Mouse (Mus musculus): Measurements from ENCODE around the gene Rftn2.
A peak's percentile ranks its signal among the peaks of the same experiment; 100 is the strongest.

The Rftn2 gene

DNA sequence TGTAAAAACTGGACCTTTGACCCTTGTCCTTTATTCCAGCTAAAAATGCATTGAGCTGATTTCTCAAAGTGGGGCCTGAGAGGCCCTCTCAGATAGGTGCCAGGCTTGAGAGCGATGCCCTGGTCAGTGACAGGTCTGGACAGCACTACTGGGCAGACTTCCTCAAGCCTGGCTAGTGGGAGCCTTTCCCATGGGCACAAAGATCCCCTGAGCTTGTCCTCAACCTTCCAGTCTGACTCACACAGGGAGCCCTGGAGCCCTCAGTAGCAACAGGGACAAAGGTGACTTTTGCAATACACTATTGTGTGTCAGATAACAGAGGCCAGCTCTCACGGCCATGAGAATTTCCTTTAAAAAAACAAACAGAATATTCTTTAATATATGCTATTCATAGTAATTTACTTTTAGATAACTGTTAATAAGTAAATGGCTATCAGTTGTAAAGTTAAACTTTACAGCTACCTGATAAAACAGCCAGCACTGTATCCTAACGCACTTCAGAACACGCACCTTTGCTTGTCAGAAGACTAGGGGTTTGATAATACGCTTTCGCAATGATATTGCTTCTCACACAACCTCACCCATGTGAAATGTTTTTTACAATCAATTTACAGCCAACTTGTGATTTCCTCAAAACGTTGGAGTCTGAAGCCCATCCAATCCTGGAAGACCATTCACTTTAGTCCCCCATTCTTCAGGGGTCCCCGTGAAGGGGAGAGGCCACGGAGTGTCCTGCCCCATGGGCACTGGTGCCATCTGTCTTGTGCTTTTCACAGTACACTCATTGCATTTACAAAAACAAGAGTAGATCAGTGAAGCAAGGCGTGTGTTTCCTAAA is 52.6 kb downstream of the Rftn2 start:
- no peak for DNase-seq (ENCODE audit: low read depth in 1 of 2, low spot score in 2 of 2)

DNA sequence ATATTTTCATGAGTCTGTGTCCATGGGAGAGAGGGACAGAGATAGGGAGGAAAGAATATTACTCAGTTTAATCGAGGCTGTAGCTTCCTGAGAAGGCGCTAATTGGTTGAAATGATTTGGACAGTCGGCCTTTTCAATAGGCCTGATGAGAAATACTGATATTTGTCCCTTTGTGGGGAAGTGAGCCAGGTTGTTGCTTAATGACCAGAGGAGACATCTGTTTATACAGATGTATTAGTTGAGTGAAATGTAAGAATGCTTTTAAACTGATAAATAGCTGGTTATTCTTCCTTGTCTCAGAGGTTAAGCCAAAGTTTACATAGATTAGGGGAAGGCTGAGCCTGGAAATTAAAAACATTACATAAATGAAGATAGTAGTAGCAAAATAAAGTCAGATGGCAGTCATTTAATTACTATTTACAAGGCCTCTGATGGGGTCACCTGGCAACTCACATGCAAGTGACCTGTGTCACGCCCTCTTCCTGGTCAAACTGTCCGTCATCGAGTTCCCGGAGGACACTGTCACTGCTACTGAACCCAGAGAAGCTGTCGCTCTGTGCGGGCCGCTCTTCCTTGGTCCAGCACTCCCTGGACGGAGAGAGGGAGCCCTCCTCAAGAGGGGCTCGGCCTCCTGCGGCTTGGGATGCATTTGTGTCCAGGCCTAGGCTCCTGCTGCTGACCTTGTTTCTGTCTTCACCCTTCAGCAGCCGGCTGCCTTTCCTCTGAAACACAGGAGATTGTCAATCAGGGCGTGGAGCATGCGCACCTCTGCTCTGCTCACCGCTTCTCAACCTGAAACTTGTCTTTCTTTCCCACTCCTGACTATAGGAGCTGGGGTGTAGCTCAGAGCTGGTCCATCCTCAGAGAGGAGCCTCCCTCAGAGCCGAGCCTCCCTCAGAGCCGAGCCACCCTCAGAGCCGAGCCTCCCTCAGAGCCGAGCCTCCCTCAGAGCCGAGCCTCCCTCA is 54.9 kb downstream of the Rftn2 start:
- DNase-seq (ENCODE audit: low read depth in 1 of 2, low spot score in 2 of 2), result no peak

DNA sequence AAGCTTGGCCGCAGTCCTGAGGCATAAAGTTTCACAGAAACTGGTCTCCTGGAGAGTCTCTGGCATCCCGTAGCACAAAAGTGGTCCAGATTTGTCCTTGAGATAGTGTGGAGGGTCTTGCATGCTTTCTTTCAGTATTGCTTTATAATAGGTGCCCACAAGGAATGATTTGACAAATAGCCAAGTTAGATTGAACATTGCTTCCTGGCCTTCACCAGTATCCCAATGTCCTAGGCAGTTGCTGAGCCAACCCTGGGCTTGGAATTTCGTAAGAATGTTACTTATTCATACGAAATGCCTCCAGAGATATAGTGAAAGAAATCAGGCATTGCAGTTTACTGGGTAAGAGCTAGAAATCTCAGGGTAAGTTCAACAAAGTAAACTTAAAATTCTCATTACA is 58.0 kb downstream of the Rftn2 start:
- DNase-seq (ENCODE audit: low read depth in 1 of 2, low spot score in 2 of 2), result no peak

DNA sequence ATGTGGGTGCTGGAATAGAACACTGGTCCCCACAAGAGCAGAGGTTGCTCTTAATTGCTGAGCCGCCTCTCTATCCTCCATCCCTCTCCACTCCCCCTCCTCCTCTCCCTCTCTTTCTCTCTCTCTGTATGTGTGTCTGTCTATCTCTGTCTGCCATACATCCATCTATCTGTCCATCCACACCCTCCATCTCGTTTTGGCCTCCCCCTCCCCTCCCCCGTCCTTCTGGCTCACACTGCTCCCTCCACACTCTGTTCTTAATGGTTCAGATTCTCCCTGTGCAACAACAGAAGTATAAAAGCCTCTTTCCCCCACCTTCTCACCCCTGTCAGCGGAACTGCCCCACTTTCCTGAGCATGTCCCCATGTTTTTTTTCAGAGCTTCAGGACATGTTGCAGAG is 59.0 kb downstream of the Rftn2 start:
- no peak for DNase-seq (ENCODE audit: low read depth in 1 of 2, low spot score in 2 of 2)

DNA sequence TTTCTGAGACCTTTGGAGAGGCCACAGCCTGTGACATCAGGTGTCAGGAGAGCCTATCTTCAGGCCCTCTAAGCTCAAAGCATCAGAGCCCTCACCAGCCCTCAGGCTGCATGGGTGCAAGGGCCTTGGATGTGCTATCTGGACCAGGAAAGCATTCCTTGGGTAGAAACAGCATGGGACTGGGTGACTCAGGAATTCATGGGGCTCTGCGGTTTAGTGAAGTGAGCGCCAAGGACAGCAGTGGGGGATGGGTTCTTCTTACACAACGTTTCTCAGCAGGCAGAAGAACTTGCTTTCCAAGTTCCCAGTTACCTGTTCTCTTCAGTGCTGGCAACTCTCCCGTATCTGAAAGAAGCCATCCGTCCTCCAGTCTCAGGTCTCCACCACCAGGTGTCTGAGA is 62.6 kb downstream of the Rftn2 start:
- no peak for DNase-seq (ENCODE audit: low read depth in 1 of 2, low spot score in 2 of 2)

DNA sequence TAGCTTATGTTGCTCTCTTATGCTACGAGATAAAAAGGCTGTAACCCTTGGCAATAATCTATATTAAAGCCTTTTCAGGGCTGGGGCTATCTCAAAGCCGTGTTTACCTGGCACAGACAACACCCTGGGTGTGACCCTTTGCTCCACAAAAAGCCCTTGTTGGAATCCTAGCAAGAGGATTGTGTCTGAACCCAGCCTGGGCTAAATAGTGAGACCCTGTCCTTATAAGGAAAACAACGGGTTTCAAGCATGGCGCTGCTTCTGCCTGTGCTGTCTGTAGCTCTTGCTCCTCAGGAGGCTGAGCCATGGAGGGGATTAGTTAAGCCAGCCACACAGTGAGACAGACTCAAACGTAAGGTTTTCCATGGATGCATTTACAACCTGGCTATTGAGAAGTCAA is 63.8 kb downstream of the Rftn2 start:
- DNase-seq (ENCODE audit: low read depth in 1 of 2, low spot score in 2 of 2), result no peak

DNA sequence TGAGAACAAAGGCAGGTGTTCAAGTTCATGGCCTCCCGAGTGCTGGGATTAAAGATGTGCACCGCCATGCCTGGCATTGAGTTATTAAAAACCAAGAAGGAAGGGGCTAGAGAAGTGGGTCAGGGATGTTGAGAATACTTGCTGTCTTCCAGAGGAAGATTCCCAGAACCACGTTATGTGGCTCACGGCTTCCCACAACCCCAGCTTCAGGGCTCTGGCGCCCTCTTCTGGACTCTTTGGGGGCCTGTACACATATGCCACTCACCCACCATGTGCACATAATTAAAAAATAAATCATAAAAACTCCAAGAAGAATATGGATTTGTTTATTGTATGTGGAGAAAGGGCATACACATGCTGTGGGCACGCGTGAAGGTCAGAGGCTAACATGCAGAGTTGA is 64.7 kb downstream of the Rftn2 start:
- DNase-seq (ENCODE audit: low read depth in 1 of 2, low spot score in 2 of 2), result no peak

DNA sequence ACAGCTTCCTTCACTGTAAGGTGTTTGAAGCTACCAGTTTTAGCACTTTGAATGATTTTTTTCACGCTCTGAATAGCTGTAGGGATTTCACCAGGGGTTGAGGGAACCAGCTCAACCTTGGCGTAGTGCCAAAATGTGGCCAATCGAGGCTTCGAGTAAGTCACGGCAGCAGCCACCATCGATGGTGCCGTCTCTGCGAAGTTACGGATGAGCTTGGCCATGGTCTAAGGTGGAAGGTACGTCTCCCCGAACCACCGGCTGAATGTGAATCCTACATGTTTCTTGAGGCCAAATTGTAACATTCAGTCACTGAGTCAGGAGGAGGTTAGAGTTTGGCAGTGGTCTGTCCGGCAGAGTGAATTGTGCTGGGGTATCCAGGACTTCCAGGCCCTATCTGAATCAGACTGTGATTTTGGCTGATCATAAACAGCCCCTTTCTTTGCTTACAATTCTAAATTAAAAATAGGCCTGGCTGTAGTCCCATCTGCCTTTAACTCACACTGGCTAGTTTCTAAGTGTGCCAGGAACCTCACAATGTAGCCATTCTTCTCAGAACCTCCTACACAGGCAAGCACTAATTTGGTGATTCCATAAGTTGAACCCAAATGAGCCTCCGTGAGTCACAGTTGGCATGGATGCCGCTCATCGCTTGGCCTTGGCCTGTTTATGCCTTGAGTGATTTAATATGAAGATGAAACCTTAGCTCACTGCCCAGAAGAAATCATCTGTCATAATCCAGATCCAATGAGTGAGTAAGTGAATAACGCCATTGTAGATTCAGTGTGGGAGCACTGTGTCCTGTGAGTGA is 65.5 kb downstream of the Rftn2 start:
- DNase-seq (ENCODE audit: low read depth in 1 of 2, low spot score in 2 of 2), result no peak

DNA sequence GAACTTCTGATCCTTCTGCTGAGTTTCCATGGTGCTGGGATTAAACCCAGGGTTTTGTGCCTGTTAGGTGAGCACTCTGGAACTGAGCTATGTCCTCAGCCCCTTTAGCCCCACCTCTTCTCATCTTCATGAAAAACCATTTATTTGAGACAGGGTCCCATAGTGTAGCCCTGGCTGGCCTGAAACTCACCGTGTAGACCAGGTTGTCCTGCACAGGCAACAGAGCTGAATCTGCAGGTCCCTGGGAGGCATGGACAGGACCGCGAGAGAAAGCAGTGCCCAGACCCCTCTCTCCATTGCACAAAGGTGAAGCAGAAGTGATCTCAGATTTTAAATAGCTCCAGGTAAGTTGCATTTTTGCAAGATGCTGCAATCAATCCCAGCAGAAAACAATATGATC is 66.4 kb downstream of the Rftn2 start:
- DNase-seq (ENCODE audit: low read depth in 1 of 2, low spot score in 2 of 2), result no peak

DNA sequence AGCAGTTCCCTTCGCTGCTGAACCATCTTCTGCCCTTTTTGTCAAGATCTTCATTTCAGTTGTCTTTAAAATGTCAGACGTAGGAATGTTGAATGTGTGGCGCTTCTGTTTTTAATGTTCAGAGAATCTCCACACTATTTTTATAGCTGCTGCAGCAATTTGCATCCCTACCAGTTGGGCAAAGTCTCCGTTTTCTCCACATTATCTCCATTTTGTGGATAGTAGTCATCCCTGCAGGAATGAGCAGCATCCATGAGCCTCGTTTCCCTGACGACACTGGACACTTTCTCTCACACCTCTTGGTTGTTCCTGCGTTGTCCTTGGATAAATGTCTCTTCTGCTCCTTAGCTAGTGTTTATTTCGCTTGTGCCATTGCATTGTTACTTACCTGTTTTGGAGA is 67.8 kb downstream of the Rftn2 start:
- DNase-seq (ENCODE audit: low read depth in 1 of 2, low spot score in 2 of 2), result no peak

DNA sequence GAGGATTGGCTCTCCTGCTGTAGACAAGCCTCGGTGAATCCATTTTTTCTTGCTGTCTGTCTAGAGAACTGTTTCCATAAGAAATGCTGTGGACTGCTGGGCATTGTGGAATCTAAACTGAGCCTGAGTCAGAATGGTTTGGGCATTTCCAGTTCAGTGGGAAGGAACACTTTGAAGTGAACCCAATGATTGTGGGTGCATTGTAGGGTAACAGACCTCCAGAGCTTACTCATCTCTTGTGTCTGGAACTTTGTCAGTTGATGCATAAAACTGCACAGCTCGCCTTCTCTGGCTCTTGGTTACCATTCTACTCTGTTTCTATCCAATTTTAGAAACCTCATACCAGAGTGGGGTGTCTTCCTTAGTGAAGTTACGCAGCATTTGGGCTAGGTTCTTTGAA is 68.4 kb downstream of the Rftn2 start:
- no peak for DNase-seq (ENCODE audit: low read depth in 1 of 2, low spot score in 2 of 2)

DNA sequence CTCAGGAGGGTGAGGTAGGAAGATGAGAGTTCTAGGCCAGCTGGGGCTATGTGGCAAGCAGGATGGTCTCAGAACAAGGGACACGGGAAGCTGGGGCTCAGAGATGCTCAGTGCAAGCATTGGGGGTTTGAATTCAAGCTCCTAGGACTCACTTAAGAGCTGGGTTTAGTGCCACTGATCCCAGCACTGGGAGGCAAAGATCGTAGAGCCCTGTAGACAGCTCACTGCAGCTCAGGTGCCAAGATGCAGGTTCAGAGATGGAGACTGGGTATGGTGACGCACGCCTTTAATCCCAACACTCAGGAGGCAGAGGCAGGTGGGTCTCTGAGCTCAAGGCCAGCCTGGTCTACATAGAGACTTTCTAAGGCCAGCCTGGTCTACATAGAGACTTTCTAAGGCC is 69.3 kb downstream of the Rftn2 start:
- no peak for DNase-seq (ENCODE audit: low read depth in 1 of 2, low spot score in 2 of 2)

DNA sequence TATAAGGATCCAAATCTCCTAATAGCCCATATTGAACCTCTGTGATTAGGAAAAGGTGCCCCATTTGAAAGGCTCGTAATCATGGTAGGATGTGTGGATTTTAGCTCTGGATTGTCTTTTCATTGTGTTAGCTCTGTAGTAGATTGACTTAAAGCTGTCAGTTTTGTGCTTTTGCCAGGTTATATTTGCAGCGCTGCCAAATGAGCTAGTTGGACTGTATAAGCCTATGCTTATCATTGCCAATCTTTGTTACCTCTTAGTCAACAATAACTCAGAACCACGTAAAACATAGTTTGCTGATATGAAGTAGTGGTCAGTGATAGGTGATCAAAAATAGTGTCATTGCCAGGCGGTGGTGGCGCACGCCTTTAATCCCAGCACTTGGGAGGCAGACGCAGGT is 81.0 kb downstream of the Rftn2 start:
- DNase-seq (ENCODE audit: low read depth in 1 of 2, low spot score in 2 of 2), result no peak

DNA sequence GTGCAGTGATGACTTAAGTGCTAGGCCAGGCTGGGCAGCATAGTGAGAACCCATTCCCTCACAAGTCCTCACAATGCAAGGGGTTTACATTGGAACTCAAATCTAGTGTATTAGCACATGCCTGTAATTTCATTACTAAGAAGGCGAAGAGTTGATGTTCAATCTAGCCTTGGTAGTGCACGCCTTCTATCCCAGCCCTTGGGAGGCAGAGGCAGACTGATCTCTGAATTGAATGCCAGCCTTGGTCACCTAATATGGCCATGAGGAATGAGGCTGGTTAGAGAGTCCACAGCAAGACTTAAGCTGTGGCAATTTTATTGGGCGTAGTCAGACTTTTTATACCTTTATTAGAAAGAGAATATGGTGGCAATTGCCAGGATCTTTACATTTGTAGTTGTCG is 82.2 kb downstream of the Rftn2 start:
- DNase-seq (ENCODE audit: low read depth in 1 of 2, low spot score in 2 of 2), result no peak

DNA sequence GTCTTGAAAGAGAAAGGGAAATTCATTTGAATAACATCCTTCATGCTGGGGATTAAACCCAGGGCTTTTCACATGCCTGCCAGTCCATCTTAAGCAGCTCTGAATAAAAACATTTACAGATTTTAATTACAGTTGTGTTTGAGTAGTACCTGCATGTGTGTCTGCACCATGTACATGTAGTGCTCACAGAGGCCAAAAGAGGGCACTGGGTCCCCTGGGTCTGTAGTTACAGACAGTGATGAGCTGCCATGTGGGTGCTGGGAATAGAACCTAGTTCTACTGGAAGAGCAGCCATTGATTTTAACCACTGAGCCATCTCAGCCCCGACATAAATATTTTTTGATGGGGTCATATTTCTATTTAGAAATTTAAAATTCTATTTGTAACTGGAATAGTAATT is 90.7 kb downstream of the Rftn2 start:
- no peak for DNase-seq (ENCODE audit: low read depth in 1 of 2, low spot score in 2 of 2)

DNA sequence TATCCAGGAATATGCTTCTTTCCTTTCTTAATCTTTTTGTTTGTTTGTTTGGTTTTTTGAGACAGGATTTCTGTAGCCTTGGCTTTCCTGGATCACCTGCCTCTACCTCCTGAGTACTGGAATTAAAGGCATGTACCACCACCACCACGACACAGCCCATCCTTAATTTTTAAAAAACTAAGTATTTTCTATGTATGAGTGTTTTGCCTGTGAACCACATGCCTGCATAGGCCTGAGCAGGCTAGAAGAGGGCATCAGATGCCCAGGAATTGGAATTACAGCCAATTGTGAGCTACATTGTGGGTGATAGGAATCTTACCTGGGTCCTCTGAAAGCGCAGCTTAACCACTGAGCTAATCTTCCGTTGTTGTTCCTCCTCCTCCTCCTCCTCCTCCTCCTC is 92.3 kb downstream of the Rftn2 start:
- DNase-seq (ENCODE audit: low read depth in 1 of 2, low spot score in 2 of 2), result no peak

DNA sequence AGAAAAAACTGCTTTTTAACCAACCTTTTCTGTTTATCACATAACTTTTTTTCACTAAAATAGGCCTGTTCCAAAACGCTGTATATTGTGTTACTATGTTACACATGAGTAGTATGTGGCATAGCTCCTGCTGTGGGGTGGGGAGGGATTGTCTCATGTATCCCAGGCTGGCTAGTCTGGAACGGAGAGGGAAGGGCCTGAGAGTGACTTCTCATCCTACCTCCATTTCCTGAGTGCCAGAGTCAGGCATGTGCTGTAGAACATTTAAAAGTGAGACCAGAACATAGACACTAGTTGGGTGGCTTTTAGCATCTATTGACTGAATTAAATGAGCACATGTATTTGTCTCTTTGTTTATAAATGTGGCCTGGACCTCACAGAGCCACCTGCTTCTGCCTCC is 93.4 kb downstream of the Rftn2 start:
- DNase-seq (ENCODE audit: low read depth in 1 of 2, low spot score in 2 of 2), result no peak

DNA sequence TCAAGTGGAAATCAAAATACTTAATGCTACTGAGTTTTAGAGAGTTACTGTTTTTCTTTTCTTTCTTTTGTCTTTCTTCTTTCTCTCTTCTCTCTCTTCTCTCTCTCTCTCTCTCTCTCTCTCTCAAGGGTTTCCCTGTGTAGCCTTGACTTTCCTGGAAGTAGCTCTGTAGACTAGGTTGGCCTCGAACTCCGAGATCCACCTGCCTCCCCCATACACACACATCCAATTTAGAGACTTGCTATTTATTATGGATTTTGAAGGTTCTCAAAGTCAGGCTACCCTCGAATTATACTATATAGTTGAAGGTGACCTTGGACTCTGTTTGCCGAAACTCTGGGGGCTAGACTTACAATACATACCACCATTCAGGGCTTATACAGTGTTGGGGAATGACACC is 94.3 kb downstream of the Rftn2 start:
- DNase-seq (ENCODE audit: low read depth in 1 of 2, low spot score in 2 of 2), result no peak

DNA sequence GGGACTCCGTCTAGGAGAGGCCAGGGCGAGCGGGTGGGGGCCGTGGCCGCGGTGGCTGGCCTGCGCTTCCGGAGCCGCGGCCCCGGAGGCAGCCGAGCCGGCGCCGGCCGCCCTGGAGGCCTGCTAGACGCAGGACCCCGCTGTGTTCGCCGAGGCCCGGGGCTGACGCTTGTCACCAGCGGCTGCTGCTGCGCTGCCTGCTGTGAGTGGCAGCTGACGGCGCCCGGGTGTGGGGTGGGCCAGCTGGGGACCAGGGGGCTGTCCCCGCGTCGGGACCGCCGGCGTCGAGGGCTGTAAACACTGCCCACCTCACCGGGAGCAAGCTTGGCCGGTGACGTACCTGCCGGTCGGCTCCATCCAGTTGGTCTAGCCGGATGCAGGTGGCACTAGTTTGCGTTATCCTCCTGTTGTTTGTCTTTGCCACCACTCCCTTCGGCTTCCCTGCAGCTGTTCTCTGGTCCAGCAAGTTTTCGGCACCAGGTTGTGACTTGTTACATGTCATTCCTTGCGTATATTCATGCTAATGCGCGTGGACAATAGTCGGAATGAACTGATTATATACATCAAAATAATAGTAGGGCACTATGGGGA is 95.1 kb downstream of the Rftn2 start:
- DNase-seq (ENCODE audit: low read depth in 1 of 2, low spot score in 2 of 2), result no peak

DNA sequence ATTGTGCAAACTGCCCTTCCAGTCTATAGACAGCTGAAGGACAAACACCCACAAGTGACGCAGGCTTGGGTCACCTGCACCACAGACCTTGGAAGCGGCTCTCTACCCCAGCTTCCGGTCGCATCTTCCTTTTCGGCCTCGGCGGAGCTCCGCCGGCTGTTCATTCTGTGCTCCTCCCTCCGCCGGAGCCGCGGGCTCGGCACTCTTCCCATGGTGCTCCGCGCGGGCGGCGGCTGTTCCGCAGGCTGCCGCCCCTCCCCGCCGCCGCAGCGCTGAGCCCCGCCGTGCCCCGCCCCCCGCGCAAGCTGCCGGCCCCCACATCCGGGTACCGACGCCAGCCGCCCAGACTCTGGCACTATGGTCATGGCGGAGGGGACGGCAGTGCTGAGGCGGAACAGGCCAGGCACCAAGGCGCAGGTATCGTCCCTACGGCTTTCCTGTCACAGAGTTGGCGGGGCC is 95.6 kb downstream of the Rftn2 start, which contains the start of gene Mob4:
TSS of gene Mob4 (plus strand) at position 289 of the 459 bp plus-strand sequence.
- DNase-seq (ENCODE audit: low read depth in 1 of 2, low spot score in 2 of 2), result peak; percentile 61 to 87

All from monocyte, adult 2 months (primary cell).